Mouse (Mus musculus) lung, embryonic 16.5 days (tissue): ENCODE results near the gene Bpnt1. TPM values are rescaled to one million over a fixed set of nuclear protein-coding genes. Genes with fewer than 3 reads are reported as not detected.
A peak's percentile ranks its signal among the peaks of the same experiment; 100 is the strongest.
"Not testable (repeated sequence)": the region's sequence is repeated elsewhere in the genome, so short reads cannot be mapped to it uniquely, and the experiment has no call there.

Source experiments
- ATAC-seq: fragments of 200-750 bp; cut with Nextera tagmentation; 2 replicates; pipeline ENCODE4 v1.8.0; 2017; ENCODE audit warnings: low read depth, mild to moderate bottlenecking, moderate library complexity
- H3K27ac ChIP-seq: fragments of 300-500 bp; sonication (generic); 2 replicates; pipeline ENCODE4 v1.5.1; 2014; ENCODE audit warnings: mild to moderate bottlenecking, control low read depth, low read length
- H3K27me3 ChIP-seq: fragments of 300-500 bp; sonication (generic); 2 replicates; pipeline ENCODE4 v1.6.1; 2014; ENCODE audit warnings: low read depth, low read length, mixed read lengths; ENCODE audit not compliant: control insufficient read depth, insufficient read depth
- H3K36me3 ChIP-seq: fragments of 300-500 bp; sonication (generic); 2 replicates; pipeline ENCODE4 v1.6.1; 2014; ENCODE audit warnings: low read length; ENCODE audit not compliant: control insufficient read depth, insufficient read depth
- H3K4me1 ChIP-seq: fragments of 300-500 bp; sonication (generic); replicated peaks from 2 replicates; pipeline ENCODE4 v1.6.1; 2014; ENCODE audit warnings: low read length, mixed read lengths; ENCODE audit not compliant: control insufficient read depth, insufficient read depth
- H3K4me2 ChIP-seq: fragments of 300-500 bp; sonication (generic); 2 replicates; pipeline ENCODE4 v1.6.1; 2014; ENCODE audit warnings: low read depth, low read length, control low read depth
- H3K4me3 ChIP-seq: fragments of 300-500 bp; sonication (generic); 2 replicates; pipeline ENCODE4 v1.5.1; 2014; ENCODE audit warnings: mild to moderate bottlenecking, low read length, control low read depth
- H3K9ac ChIP-seq: fragments of 300-500 bp; sonication (generic); 2 replicates; pipeline ENCODE4 v1.6.1; 2014; ENCODE audit warnings: low read length, control low read depth
- H3K9me3 ChIP-seq: fragments of 300-500 bp; sonication (generic); 2 replicates; pipeline ENCODE4 v1.6.1; 2016; ENCODE audit warnings: low read length; ENCODE audit not compliant: control insufficient read depth
- WGBS: fragments of 180-500 bp; shearing (Covaris S2); extraction: QIAGEN DNeasy Blood & Tissue Kit; methylation state at CpG from one replicate; pipeline ENCODE4 v1.1.7; 2014; 5-methylcytosine and 5-hydroxymethylcytosine counted together
- polyA plus RNA-seq: library from polyadenylated mRNA; unstranded; fragments of >200 nt; fragmentation: Nextera tagmentation; extraction: Ambion mirVana; gene quantifications from 2 replicates; pipeline ENCODE4 v1.2.1, GENCODE M21; 2015

Bpnt1 gene
- polyA plus RNA-seq, 1 experiment from 2014 or later, result 30.5 TPM

- Histone ChIP-seq H3K27ac (no peak overlapping the region), H3K4me3 (no peak overlapping the region), H3K4me2 (no peak overlapping the region), H3K9me3 (no peaks in the 10 kb centered on the region), H3K27me3 (no peaks in the 10 kb centered on the region), H3K4me1 (no peaks in the 10 kb centered on the region), H3K9ac (no peak overlapping the region), H3K36me3 (peaks cover 41% of the 10 kb centered on the region)
- 73% methylated on average over 16 of the region's 16 CpGs for WGBS
- no peak for ATAC-seq
Observed at GRCm38 (mm10) chr1:185315846-185316568, 15.9 kb upstream of the Bpnt1 start.

- H3K4me3 ChIP-seq, result peak overlapping the region; percentile 94
- not testable (repeated sequence) for H3K4me1 ChIP-seq, H3K27me3 ChIP-seq, ATAC-seq, H3K27ac ChIP-seq, H3K9ac ChIP-seq, H3K9me3 ChIP-seq
- 61% methylated on average over 3 of the region's 3 CpGs for WGBS
- peaks cover 12% of the 10 kb centered on the region for H3K36me3 ChIP-seq
- H3K4me2 ChIP-seq, result peak overlapping the region; percentile 82
Observed at GRCm38 (mm10) chr1:185327754-185328345, 4.1 kb upstream of the Bpnt1 start.

GRCm38 (mm10) chr1:185328721-185329610 is 3.0 kb upstream of the Bpnt1 start, which contains the start of gene Iars2:
TSS of gene Iars2 (minus strand) at chr1:185329396.
- Histone ChIP-seq H3K4me3 (peak within 1 kb of the TSS; percentile 94), H3K9me3 (no peaks in the 10 kb centered on the region), H3K27ac (peak within 1 kb of the TSS; percentile 95), H3K36me3 (peaks cover 3% of the 10 kb centered on the region), H3K27me3 (no peaks in the 10 kb centered on the region), H3K9ac (peak within 1 kb of the TSS; percentile 94), H3K4me1 (peaks cover 14% of the 10 kb centered on the region), H3K4me2 (peak within 1 kb of the TSS; percentile 82)
- under 1% methylated on average over 76 of the region's 76 CpGs for WGBS
- ATAC-seq, result peak; percentile 87

GRCm38 (mm10) chr1:185329851-185330250 is 2.1 kb upstream of the Bpnt1 start:
- 89% methylated on average over 8 of the region's 8 CpGs for WGBS
- peak overlapping the region; percentile 82 for H3K4me2 ChIP-seq

GRCm38 (mm10) chr1:185331364-185331763 is 585 bp upstream of the Bpnt1 start:
- H3K27me3 ChIP-seq, result no peaks in the 10 kb centered on the region
- peak overlapping the region; percentile 91; the same call in 1 of the 2 replicates for H3K9ac ChIP-seq
- WGBS, result 36% methylated on average over 5 of the region's 5 CpGs
- ATAC-seq, result no peak
- no peak overlapping the region; the same call in 1 of the 2 replicates for H3K27ac ChIP-seq
- peak overlapping the region; percentile 83; the same call in 1 of the 2 replicates for H3K4me2 ChIP-seq
- peaks cover 14% of the 10 kb centered on the region for H3K4me1 ChIP-seq
- no peak overlapping the region; the same call in 1 of the 2 replicates for H3K4me3 ChIP-seq
- H3K36me3 ChIP-seq, result no peaks in the 10 kb centered on the region
- no peaks in the 10 kb centered on the region for H3K9me3 ChIP-seq

More at GRCm38 (mm10) chr1:185329851-185330250, 2.1 kb upstream of the Bpnt1 start:
- Histone ChIP-seq H3K9me3 (no peaks in the 10 kb centered on the region), H3K4me1 (peaks cover 14% of the 10 kb centered on the region), H3K36me3 (peaks cover under 1% of the 10 kb centered on the region; the same call in 1 of the 2 replicates), H3K4me3 (no peak overlapping the region), H3K9ac (no peak overlapping the region), H3K27me3 (no peaks in the 10 kb centered on the region), H3K27ac (no peak overlapping the region)
- no peak for ATAC-seq

- no peak overlapping the region for H3K9ac ChIP-seq
- no peaks in the 10 kb centered on the region for H3K27me3 ChIP-seq
- no peaks in the 10 kb centered on the region for H3K9me3 ChIP-seq
- ATAC-seq, result no peak
- H3K4me1 ChIP-seq, result peaks cover 10% of the 10 kb centered on the region
- no peak overlapping the region for H3K4me3 ChIP-seq
- WGBS, result 81% methylated on average over 5 of the region's 5 CpGs
- H3K36me3 ChIP-seq, result 0 out of 2 replicates have a peak, but pooled peaks cover 2% of the 10 kb centered on the region
- H3K4me2 ChIP-seq, result no peak overlapping the region
- H3K27ac ChIP-seq, result no peak overlapping the region
Observed at GRCm38 (mm10) chr1:185333651-185334050, 1.7 kb downstream of the Bpnt1 start.

GRCm38 (mm10) chr1:185334136-185334535 is 2.2 kb downstream of the Bpnt1 start:
- peaks cover 10% of the 10 kb centered on the region for H3K4me1 ChIP-seq
- no peak overlapping the region for H3K27ac ChIP-seq
- H3K36me3 ChIP-seq, result 0 out of 2 replicates have a peak, but pooled peaks cover 2% of the 10 kb centered on the region

GRCm38 (mm10) chr1:185335231-185335765 is 3.3 kb downstream of the Bpnt1 start:
- ATAC-seq, result no peak

More at GRCm38 (mm10) chr1:185334136-185334535, 2.2 kb downstream of the Bpnt1 start:
- WGBS, result 79% methylated on average over 4 of the region's 4 CpGs
- no peak for ATAC-seq
- Histone ChIP-seq H3K9ac (no peak overlapping the region), H3K27me3 (no peaks in the 10 kb centered on the region), H3K4me3 (no peak overlapping the region), H3K4me2 (no peak overlapping the region), H3K9me3 (no peaks in the 10 kb centered on the region)

More at GRCm38 (mm10) chr1:185335231-185335765, 3.3 kb downstream of the Bpnt1 start:
- Histone ChIP-seq H3K36me3 (peaks cover 2% of the 10 kb centered on the region; the same call in 1 of the 2 replicates), H3K9me3 (no peaks in the 10 kb centered on the region), H3K27me3 (no peaks in the 10 kb centered on the region), H3K4me2 (no peak overlapping the region), H3K9ac (no peak overlapping the region), H3K4me1 (peaks cover 10% of the 10 kb centered on the region), H3K27ac (no peak overlapping the region), H3K4me3 (no peak overlapping the region)
- 73% methylated on average over 6 of the region's 6 CpGs for WGBS
